Mouse (Mus musculus) forebrain, embryonic 13.5 days (tissue): ENCODE results near the gene Rps18. TPM values are rescaled to one million over a fixed set of nuclear protein-coding genes. Genes with fewer than 3 reads are reported as not detected.
A peak's percentile ranks its signal among the peaks of the same experiment; 100 is the strongest.

ENCODE experiments used
- ATAC-seq: fragments of 200-750 bp; cut with Nextera tagmentation; 2 replicates; pipeline ENCODE4 v1.8.0; 2017
- H3K27ac ChIP-seq: fragments of 300-500 bp; sonication (generic); 2 replicates; pipeline ENCODE4 v1.5.1; 2015; ENCODE audit warnings: inconsistent platforms, mild to moderate bottlenecking, moderate library complexity
- H3K27me3 ChIP-seq: fragments of 300-500 bp; sonication (generic); 2 replicates; pipeline ENCODE4 v1.6.1; 2015; ENCODE audit warnings: mild to moderate bottlenecking, inconsistent platforms
- H3K36me3 ChIP-seq: fragments of 300-500 bp; sonication (generic); 2 replicates; pipeline ENCODE4 v1.6.1; 2015; ENCODE audit warnings: mild to moderate bottlenecking, inconsistent platforms; ENCODE audit not compliant: poor library complexity, severe bottlenecking
- H3K4me1 ChIP-seq: fragments of 300-500 bp; sonication (generic); 2 replicates; pipeline ENCODE4 v1.6.1; 2015; ENCODE audit warnings: inconsistent platforms
- H3K4me2 ChIP-seq: fragments of 300-500 bp; sonication (generic); 2 replicates; pipeline ENCODE4 v1.6.1; 2015; ENCODE audit warnings: inconsistent platforms, mild to moderate bottlenecking, moderate library complexity
- H3K4me3 ChIP-seq: fragments of 300-500 bp; sonication (generic); 2 replicates; pipeline ENCODE4 v1.5.1; 2015; ENCODE audit warnings: mild to moderate bottlenecking, inconsistent platforms
- H3K9ac ChIP-seq: fragments of 300-500 bp; sonication (generic); 2 replicates; pipeline ENCODE4 v1.6.1; 2015; ENCODE audit warnings: mild to moderate bottlenecking, inconsistent platforms
- H3K9me3 ChIP-seq: fragments of 300-500 bp; sonication (generic); replicated peaks from 2 replicates; pipeline ENCODE4 v1.6.1; 2016; ENCODE audit warnings: inconsistent platforms
- WGBS: fragments of 180-500 bp; shearing (Covaris S2); methylation state at CpG from one replicate; pipeline ENCODE4 v1.1.7; 2015; 5-methylcytosine and 5-hydroxymethylcytosine counted together
- polyA plus RNA-seq: library from polyadenylated mRNA; unstranded; fragments of >200 nt; fragmentation: Nextera tagmentation; extraction: Ambion mirVana; gene quantifications from 2 replicates; pipeline ENCODE4 v1.2.1, GENCODE M21; 2015

Gene Rps18
- polyA plus RNA-seq, 1 experiment from 2014 or later = 1,184 TPM

DNA sequence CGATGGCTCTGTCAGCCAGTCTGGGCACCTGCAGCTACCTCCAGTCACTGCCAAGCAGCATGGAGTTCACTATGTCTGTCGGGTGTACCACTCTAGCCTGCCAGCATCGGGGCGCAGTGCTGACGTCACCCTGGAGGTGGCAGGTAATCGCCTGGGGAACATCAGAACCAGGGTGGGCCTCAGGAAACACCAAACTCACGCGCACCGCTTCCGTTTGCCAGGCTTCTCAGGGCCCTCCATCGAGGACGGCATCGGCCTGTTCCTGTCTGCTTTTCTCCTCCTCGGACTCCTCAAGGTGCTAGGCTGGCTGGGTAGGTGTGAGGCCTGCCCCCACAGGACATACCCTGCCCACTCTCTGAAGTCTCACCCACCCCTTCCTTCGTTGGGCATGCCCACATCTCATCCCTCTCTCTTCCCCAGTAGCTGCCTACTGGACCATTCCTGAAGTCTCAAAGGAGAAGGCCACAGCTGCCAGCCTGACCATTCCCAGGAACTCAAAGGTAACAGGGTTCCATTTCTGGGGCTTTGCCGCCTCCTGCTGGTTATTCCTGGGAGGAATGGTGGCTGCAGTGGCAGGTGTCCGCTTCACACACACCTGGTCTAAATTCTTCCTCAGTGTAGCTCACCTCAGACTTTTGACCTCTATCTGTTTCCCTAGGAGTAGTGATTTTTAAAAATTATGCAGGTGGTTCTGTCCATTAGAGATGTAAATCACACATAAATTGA lies 29.4 kb downstream of the Rps18 start:
- WGBS = 71% methylated on average over 17 of the region's 17 CpGs

DNA sequence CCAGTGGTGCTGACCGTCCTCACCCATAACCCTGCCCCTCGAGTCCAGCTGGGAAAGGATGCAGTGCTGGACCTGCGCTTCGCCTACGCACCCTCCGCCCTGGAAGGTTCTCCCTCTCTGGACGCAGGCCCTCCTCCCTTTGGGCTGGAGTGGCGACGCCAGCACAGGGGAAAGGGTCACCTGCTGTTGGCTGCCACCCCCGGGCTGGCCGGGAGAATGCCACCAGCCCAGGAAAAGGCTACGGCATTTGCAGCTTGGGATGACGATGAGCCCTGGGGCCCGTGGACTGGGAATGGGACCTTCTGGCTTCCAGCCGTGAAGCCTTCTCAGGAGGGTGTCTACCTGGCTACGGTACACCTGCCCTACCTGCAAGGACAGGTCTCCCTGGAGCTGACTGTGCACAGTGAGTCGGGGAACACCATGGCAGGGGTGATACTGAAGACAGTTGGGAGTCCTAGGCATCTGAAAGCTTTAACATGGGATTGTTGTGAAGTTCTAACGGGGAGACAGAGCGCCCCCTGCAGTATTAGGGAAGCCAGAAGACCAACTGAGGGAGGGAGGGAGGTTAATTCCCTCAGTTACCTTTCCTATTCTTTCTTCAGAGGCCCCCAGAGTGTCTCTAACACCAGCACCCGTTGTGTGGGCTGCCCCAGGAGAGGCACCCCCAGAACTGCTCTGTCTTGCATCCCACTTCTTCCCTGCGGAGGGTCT lies 30.2 kb downstream of the Rps18 start:
- no peaks in the 10 kb centered on the region for H3K9me3 ChIP-seq
- peaks cover 13% of the 10 kb centered on the region; the same call in 1 of the 2 replicates for H3K36me3 ChIP-seq
- no peak overlapping the region for H3K9ac ChIP-seq
- peaks cover 25% of the 10 kb centered on the region for H3K4me1 ChIP-seq
- 81% methylated on average over 21 of the region's 21 CpGs for WGBS
- ATAC-seq = no peak
- no peak overlapping the region for H3K4me3 ChIP-seq
- no peaks in the 10 kb centered on the region for H3K27me3 ChIP-seq
- no peak overlapping the region for H3K4me2 ChIP-seq
- H3K27ac ChIP-seq = no peak overlapping the region

More for the DNA sequence above, 29.4 kb downstream of the Rps18 start:
- Histone ChIP-seq H3K27me3 (0 out of 2 replicates have a peak, but pooled peaks cover under 1% of the 10 kb centered on the region), H3K4me3 (no peak overlapping the region), H3K36me3 (peaks cover 13% of the 10 kb centered on the region; the same call in 1 of the 2 replicates), H3K4me1 (peaks cover 27% of the 10 kb centered on the region), H3K4me2 (no peak overlapping the region), H3K9me3 (no peaks in the 10 kb centered on the region), H3K27ac (no peak overlapping the region), H3K9ac (no peak overlapping the region)
- ATAC-seq = no peak

DNA sequence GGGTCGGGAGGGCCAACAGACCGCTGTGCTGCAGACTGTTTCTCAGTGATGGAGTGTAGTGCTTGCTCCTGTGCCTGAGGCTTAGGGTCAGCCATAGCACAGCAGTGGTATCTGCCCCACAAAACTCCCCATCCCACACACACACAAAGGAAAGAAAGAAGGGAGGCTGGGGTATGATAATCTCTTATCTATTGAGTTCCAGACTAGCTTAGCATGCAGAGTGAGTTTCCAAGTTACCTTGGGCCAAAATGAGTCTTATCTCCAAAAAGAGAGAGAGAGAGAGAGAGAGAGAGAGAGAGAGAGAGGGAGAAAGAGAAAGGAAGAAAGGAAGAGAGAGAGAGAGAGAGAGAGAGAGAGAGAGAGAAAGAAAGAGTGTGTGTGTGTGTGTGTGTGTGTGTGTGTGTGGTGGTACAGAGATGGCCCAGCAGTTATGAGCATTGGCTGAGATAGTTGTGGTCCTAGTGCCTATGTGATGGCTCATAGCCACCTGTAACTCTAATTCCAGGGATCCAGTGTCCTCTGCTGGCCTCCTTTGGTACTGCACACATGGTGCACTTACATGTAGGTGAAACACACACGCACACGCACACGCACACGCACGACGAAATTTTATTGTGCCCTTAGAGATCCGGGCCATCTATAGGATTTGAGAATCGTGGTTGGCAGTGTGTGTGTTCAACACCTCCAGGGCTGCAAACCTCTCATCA lies 31.1 kb downstream of the Rps18 start:
- 88% methylated on average over 10 of the region's 10 CpGs for WGBS
- no peak for ATAC-seq
- H3K27ac ChIP-seq = no peak overlapping the region
- no peak overlapping the region for H3K4me2 ChIP-seq
- H3K4me1 ChIP-seq = peaks cover 28% of the 10 kb centered on the region
- H3K9ac ChIP-seq = no peak overlapping the region
- no peak overlapping the region for H3K4me3 ChIP-seq
- H3K36me3 ChIP-seq = peaks cover 13% of the 10 kb centered on the region; the same call in 1 of the 2 replicates
- no peaks in the 10 kb centered on the region for H3K9me3 ChIP-seq
- no peaks in the 10 kb centered on the region for H3K27me3 ChIP-seq

DNA sequence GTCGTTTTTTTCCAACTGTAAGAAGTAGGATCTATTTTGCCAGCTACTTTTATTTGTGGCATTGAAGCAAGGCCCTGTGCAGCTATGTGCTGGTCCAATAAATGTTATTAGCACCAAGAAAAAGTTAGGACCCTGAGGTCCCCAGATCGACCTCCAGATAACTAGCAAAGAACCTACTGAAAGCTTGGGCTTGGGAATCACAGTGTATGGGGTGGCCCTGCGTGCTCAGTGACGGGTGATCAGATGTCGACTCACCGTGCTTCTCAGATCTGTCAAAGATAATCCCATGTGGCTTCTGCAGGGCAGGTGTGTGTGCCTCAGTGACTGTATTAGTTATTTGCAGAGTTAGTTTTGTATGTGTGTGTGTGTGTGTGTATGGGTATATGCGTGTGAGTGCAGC lies 34.4 kb downstream of the Rps18 start:
- H3K36me3 ChIP-seq = peaks cover 20% of the 10 kb centered on the region
- peaks cover 40% of the 10 kb centered on the region for H3K4me1 ChIP-seq
- no peak overlapping the region for H3K27ac ChIP-seq
- no peak overlapping the region for H3K4me2 ChIP-seq
- no peak overlapping the region for H3K9ac ChIP-seq
- 90% methylated on average over 7 of the region's 7 CpGs for WGBS
- no peak for ATAC-seq
- no peaks in the 10 kb centered on the region for H3K27me3 ChIP-seq
- no peaks in the 10 kb centered on the region for H3K9me3 ChIP-seq
- H3K4me3 ChIP-seq = no peak overlapping the region

DNA sequence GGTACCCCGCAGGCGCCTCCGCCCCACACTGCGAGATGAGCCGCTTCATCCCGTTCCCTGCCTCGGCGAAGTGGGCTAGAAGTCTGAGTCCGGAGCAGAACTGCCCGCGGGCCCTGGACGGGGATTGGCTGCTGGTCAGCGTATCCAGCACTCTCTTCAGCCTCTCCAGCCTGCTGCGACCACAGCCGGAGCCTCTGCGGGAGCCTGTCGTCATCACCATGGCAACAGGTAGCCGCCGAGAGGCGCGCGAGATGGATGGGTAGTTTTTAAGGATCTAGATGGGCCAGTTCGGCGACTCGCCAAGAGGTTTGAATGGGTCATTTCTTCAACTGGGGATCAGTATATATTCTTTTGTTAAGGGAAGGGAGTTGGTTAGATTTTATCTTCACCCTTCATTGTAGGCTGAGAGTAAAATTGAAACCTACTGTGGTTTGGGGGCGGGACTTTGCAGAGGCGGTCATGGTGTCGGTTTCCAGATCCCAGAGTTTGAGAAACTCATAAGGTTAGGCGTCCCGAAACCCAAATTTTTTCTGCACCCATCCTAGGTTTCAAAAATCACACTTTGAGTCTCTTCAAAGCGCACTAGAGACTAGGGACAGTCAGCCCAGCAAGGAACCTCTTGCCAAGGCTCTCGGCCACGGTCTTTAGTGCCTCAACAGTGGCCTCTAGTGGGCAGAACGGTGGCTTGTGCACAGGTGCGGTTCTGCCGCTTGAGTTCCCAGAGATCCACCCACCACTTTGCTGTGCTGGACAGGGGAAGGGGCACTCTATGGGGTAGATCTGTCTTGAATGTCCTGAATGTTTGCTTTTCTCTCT lies 35.3 kb downstream of the Rps18 start:
- Histone ChIP-seq H3K27me3 (no peaks in the 10 kb centered on the region), H3K4me3 (peak overlapping the region; percentile 49), H3K4me2 (peak overlapping the region; percentile 83), H3K9ac (peak overlapping the region; percentile 72), H3K9me3 (no peaks in the 10 kb centered on the region), H3K4me1 (peaks cover 41% of the 10 kb centered on the region), H3K36me3 (peaks cover 13% of the 10 kb centered on the region), H3K27ac (no peak overlapping the region)
- WGBS = under 1% methylated on average over 36 of the region's 36 CpGs
- ATAC-seq = peak; percentile 23; the same call in 1 of the 2 replicates

DNA sequence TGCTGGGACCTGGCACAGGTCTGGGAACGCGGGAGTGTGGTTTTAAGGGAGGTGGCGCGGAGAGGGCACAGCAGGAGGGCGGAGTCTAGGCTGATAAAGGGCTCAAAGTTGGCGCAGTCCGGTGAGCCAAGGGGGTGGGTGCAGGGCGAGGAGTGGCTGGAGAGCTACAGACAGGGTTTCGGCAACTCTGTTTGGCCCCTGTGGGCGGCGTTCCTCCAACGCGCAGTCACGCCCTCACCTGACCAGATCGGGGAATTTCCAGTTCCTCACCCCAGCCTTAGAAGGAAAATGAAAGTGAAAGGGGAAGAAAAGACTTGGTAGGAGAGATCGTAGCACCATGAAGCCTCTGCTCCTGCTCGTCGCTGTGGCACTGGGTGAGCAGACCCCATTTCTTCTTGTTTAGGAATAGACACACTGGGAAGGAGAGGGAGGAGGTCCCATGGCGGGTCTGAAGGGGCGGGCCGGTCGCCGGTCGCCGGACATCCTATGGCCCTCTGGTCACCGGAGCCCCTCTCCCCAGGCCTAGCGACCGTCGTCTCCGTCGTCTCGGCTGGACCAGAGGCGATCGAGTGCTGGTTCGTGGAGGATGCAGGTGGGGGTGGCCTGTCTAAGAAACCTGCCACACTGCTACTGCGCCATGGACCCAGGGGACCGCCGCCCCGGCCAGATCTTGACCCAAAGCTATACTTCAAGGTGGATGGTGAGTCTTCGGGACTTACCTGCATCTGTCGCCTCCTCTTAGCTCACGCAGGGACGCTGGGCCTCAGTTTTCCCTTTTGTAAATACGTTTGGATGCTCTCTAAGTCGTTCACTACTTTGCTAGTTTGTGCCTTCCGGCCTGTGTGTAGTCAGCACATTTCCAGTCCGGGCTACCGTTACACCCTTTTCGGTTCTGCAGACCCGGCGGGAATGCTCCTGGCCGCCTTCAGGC lies 36.2 kb downstream of the Rps18 start:
- H3K27ac ChIP-seq = 0 out of 2 replicates have a peak overlapping the region, but pooled peaks have one; percentile 35

DNA sequence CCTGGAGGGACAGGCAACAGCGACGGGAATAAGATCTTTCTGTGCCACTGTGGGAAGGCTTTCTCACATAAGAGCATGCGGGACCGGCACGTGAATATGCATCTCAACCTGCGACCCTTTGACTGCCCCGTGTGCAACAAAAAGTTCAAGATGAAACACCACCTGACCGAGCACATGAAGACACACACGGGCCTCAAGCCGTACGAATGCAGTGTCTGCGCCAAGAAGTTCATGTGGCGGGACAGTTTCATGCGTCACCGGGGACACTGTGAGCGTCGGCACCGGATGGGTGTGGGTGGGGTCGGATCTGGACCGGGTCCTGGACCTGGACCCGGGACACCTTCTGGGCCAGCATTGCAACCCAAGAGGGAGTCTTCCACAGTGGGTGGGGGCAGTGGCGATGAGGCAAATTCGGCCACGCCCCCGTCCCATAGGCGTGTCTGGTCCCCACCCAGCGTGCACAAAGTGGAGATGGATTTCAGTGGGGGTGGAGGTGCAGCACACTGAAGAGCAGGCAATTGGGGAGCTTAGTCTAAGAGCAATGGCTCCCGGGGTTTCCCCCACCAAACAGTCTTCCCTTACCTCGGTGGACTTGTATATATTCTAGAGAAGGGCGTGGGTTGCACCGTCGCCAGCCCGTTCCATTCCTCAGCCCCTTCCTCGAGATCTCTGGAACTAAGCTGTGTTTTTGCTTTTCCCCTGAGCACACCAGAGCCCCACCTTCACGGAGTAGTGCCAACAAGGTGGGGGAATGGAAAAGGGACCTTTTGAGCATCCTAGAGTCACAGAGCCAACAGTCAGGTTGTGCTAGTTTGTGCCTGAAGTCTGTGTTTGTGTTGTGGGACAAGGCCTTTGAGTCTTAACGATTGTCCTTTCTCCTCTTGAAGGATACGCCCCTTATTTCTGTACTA lies 37.3 kb downstream of the Rps18 start:
- Histone ChIP-seq H3K27ac (no peak overlapping the region), H3K36me3 (peaks cover 28% of the 10 kb centered on the region), H3K4me3 (peak overlapping the region; percentile 49), H3K27me3 (no peaks in the 10 kb centered on the region), H3K4me2 (peak overlapping the region; percentile 83), H3K9ac (peak overlapping the region; percentile 72; the same call in 1 of the 2 replicates), H3K4me1 (peaks cover 57% of the 10 kb centered on the region), H3K9me3 (no peaks in the 10 kb centered on the region)
- WGBS = 62% methylated on average over 36 of the region's 37 CpGs
- no peak for ATAC-seq

More for the DNA sequence above, 36.2 kb downstream of the Rps18 start:
- WGBS = under 1% methylated on average over 52 of the region's 52 CpGs
- peak overlapping the region; percentile 72 for H3K9ac ChIP-seq
- H3K36me3 ChIP-seq = peaks cover 18% of the 10 kb centered on the region
- H3K27me3 ChIP-seq = no peaks in the 10 kb centered on the region
- no peaks in the 10 kb centered on the region for H3K9me3 ChIP-seq
- H3K4me1 ChIP-seq = peaks cover 50% of the 10 kb centered on the region
- H3K4me3 ChIP-seq = peak overlapping the region; percentile 49
- no peak for ATAC-seq
- peak overlapping the region; percentile 83 for H3K4me2 ChIP-seq

DNA sequence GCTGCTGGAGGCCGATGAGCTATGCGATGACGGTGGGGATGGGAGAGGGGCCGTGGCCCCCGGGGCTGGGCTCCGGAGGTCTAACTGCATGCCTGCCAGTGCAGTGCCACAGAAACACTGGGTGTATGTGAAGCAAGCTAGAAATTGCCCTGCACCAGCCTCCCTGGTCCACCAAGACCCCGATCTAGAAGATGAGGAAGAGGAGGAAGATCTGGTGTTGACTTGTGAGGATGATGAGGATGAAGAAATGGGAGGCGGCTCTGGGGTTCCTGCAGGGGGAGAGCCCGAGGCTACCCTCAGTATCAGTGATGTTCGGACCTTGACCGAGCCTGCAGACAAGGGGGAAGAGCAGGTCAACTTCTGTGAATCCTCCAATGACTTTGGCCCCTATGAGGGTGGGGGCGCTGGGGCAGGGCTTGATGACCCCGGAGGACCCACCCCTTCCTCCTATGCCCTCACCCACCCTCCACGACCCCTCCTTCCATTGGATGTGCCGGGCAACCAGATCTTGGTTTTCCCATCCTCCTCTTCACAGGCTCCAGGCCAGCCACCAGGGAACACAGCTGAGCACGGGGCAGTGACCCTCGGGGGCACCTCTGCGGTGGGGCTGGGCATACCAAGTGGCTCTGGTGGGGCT lies 38.0 kb downstream of the Rps18 start:
- ATAC-seq = no peak
- no peak overlapping the region for H3K9ac ChIP-seq

DNA sequence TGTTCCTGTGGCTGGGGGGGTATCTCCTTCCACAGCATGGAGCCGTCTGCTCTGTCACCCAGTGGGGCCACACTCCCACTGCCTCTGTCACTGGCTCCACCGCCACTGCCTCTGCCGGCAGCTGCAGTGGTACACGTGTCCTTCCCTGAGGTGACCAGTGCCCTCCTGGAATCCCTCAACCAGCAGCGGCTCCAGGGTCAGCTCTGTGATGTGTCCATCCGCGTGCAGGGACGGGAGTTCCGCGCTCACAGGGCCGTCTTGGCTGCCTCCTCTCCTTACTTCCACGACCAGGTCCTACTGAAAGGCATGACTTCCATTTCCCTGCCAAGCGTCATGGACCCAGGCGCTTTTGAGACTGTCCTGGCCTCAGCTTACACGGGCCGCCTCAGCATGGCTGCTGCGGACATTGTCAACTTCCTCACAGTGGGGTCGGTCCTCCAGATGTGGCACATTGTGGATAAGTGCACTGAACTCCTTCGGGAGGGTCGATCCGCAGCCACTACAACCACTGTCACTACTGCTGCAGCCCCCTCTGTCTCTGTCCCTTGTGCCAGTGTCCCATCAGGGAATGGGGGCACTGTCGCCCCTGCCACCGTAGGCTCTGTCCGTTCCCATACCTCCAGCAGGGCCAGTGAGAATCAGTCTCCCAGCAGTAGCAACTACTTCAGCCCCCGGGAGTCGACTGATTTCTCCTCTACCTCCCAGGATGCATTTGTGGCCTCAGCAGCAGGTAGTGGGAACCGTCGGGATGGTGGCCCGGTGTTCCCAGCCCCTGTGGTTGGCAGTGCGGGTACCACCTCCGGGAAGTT lies 38.8 kb downstream of the Rps18 start:
- Histone ChIP-seq H3K4me1 (peaks cover 57% of the 10 kb centered on the region), H3K4me3 (peak overlapping the region; percentile 54), H3K9me3 (no peaks in the 10 kb centered on the region), H3K27me3 (no peaks in the 10 kb centered on the region), H3K27ac (no peak overlapping the region), H3K36me3 (peaks cover 41% of the 10 kb centered on the region), H3K4me2 (peak overlapping the region; percentile 63), H3K9ac (peak overlapping the region; percentile 62)
- 73% methylated on average over 31 of the region's 31 CpGs for WGBS
- ATAC-seq = no peak

More for the DNA sequence above, 38.0 kb downstream of the Rps18 start:
- H3K27me3 ChIP-seq = no peaks in the 10 kb centered on the region
- H3K4me2 ChIP-seq = peak overlapping the region; percentile 0; the same call in 1 of the 2 replicates
- no peak overlapping the region for H3K27ac ChIP-seq
- peaks cover 34% of the 10 kb centered on the region for H3K36me3 ChIP-seq
- no peak overlapping the region for H3K4me3 ChIP-seq
- 88% methylated on average over 18 of the region's 18 CpGs for WGBS
- H3K4me1 ChIP-seq = peaks cover 57% of the 10 kb centered on the region
- H3K9me3 ChIP-seq = no peaks in the 10 kb centered on the region
